Comparison of ENCODE assay signal across 10 mouse cellular contexts in genomic region chr9:57641775-57642550, GRCm38 (mm10). TPM values are rescaled to one million over a fixed set of nuclear protein-coding genes. Genes with fewer than 3 reads are reported as not detected.
DNase-seq lines count a peak whose midpoint lies in the region; ATAC-seq and TF ChIP-seq lines count a peak whose summit lies in the region.
"Had no signal": no experiment of that assay in that cellular context is flagged by ENCODE, and none has a peak within 500 bp of the region (broad histone marks: within the 10 kb centered on the region; RNA-seq: fewer than 3 reads in every experiment).

No protein-coding gene starts in this region.

- WGBS in kidney, postnatal 0 days: 81% methylated on average over 13 of the region's 13 CpGs
- WGBS in embryonic facial prominence, embryonic 15.5 days: 76% methylated on average over 13 of the region's 13 CpGs

- peaks cover 76% of the 10 kb centered on the region for H3K79me2 ChIP-seq in myocyte (ENCODE audit: control insufficient read depth, insufficient read depth)

- no peaks in the 10 kb centered on the region for H3K36me3 ChIP-seq in kidney, postnatal 0 days (ENCODE audit: insufficient read depth, low read length)
- H3K36me3 ChIP-seq in G1E (replicated peaks) (peaks cover 69% of the 10 kb centered on the region), myocyte (ENCODE audit: control insufficient read depth, insufficient read depth) (no peaks in the 10 kb centered on the region)
- 0 out of 2 replicates have a peak, but pooled peaks cover 8% of the 10 kb centered on the region for H3K36me3 ChIP-seq in embryonic facial prominence, embryonic 15.5 days

- H3K4me3 ChIP-seq in kidney, postnatal 0 days (replicated peaks; ENCODE audit: low read depth, low read length): no peak overlapping the region
- H3K4me3 ChIP-seq in G1E (ENCODE audit: low read depth, low read length): peak overlapping the region; percentile 92; the same call in 1 of the 2 replicates
- no peak overlapping the region for H3K4me3 ChIP-seq in embryonic facial prominence, embryonic 15.5 days (replicated peaks)
- peak overlapping the region; percentile 67 for H3K4me3 ChIP-seq in myocyte

- no peak for TF ChIP-seq POLR2A in myocyte (IDR thresholded peaks at IDR 0.05; ENCODE audit: insufficient read length, low read depth)

- no peak overlapping the region for H3K9ac ChIP-seq in kidney, postnatal 0 days (ENCODE audit: low read depth, low read length)
- no peak overlapping the region for H3K9ac ChIP-seq in embryonic facial prominence, embryonic 15.5 days

- no peak for TF ChIP-seq CTCF in kidney, postnatal 0 days (IDR thresholded peaks at IDR 0.05; ENCODE audit: low read depth)
- no peak for TF ChIP-seq CTCF in G1E (IDR thresholded peaks at IDR 0.05; ENCODE audit: low read depth, low read length)

- ATAC-seq in kidney, postnatal 0 days (replicated peaks; ENCODE audit: low FRiP score, low read depth): no peak
- no peak for ATAC-seq in G1E (ENCODE audit: extremely low read depth, insufficient number of reproducible peaks, low FRiP score, poor library complexity, severe bottlenecking)
- ATAC-seq in embryonic facial prominence, embryonic 15.5 days (ENCODE audit: insufficient number of reproducible peaks, low FRiP score, low TSS enrichment, low read depth): no peak

- no peak overlapping the region for H3K27ac ChIP-seq in kidney, postnatal 0 days
- peak overlapping the region; percentile 92 for H3K27ac ChIP-seq in embryonic facial prominence, embryonic 15.5 days (replicated peaks)

- H3ac ChIP-seq in myocyte (ENCODE audit: control insufficient read depth, insufficient read length): no peak overlapping the region

- H3K4me2 ChIP-seq in kidney, postnatal 0 days (ENCODE audit: low read length): 0 out of 2 replicates have a peak overlapping the region, but pooled peaks have one; percentile 73
- H3K4me2 ChIP-seq in embryonic facial prominence, embryonic 15.5 days (replicated peaks): no peak overlapping the region; the same call in 1 of the 2 replicates
- peak overlapping the region; percentile 91 for H3K4me2 ChIP-seq in myocyte (ENCODE audit: low read depth)

- H3K4me1 ChIP-seq in kidney, postnatal 0 days (replicated peaks; ENCODE audit: insufficient read depth, low read length): peaks cover 57% of the 10 kb centered on the region
- peaks cover 90% of the 10 kb centered on the region for H3K4me1 ChIP-seq in G1E (ENCODE audit: insufficient read depth, low read depth, low read length)
- H3K4me1 ChIP-seq in embryonic facial prominence, embryonic 15.5 days: peaks cover 83% of the 10 kb centered on the region

- no peaks in the 10 kb centered on the region for H3K9me3 ChIP-seq in kidney, postnatal 0 days (replicated peaks; ENCODE audit: low read length)
- H3K9me3 ChIP-seq in G1E (replicated peaks): no peaks in the 10 kb centered on the region
- H3K9me3 ChIP-seq in embryonic facial prominence, embryonic 15.5 days (replicated peaks): no peaks in the 10 kb centered on the region

- DNase-seq in kidney, postnatal 0 days (ENCODE audit: low spot score): no peak
- no peak for DNase-seq in kidney, adult 11 months
- DNase-seq in G1E (ENCODE audit: low spot score): no peak
- no peak for DNase-seq in cerebellum, adult 11 months
- DNase-seq in heart, postnatal 4 days: no peak
- DNase-seq: cerebellum, adult 9-11 months had no signal

- H3K27me3 ChIP-seq in kidney, postnatal 0 days (ENCODE audit: insufficient read depth, low read length): no peaks in the 10 kb centered on the region
- H3K27me3 ChIP-seq in G1E (ENCODE audit: insufficient read depth, low read length) (no peaks in the 10 kb centered on the region), myocyte (ENCODE audit: control insufficient read depth, insufficient read depth, insufficient read length) (no peaks in the 10 kb centered on the region)
- no peaks in the 10 kb centered on the region for H3K27me3 ChIP-seq in embryonic facial prominence, embryonic 15.5 days

TF ChIP-seq in myocyte, 11 proteins besides CTCF, POLR2A, EP300 and RAD21:
- no peak for TF ChIP-seq USF1 (IDR thresholded peaks at IDR 0.05; ENCODE audit: low read depth)
- no peak for TF ChIP-seq TCF3 (IDR thresholded peaks at IDR 0.05; ENCODE audit: insufficient read length, low read depth)
- no peak for TF ChIP-seq MYOG (IDR thresholded peaks at IDR 0.05; ENCODE audit: control insufficient read depth in 1 of 3, insufficient read depth in 1 of 3, insufficient read length in 2 of 3, low read depth in 2 of 3)
- no peak for TF ChIP-seq REST (IDR thresholded peaks at IDR 0.05; ENCODE audit: insufficient read depth, insufficient read length)
- no peak for TF ChIP-seq MYOD1 (IDR thresholded peaks at IDR 0.05; ENCODE audit: control insufficient read depth in 1 of 3, insufficient read length in 2 of 3, low read depth in 2 of 3)
- no peak for TF ChIP-seq E2F4 (IDR thresholded peaks at IDR 0.05; ENCODE audit: insufficient read depth)
- TF ChIP-seq MAX (IDR thresholded peaks at IDR 0.05; ENCODE audit: low read depth): no peak
- TF ChIP-seq POLR2AphosphoS2 (IDR thresholded peaks at IDR 0.05; ENCODE audit: insufficient read length, low read depth): no peak
- TF ChIP-seq CEBPB (IDR thresholded peaks at IDR 0.05; ENCODE audit: insufficient read depth, poor library complexity, severe bottlenecking): no peak
- TF ChIP-seq TCF12 (IDR thresholded peaks at IDR 0.05; ENCODE audit: insufficient read depth, poor library complexity, severe bottlenecking): no peak
- TF ChIP-seq SRF (IDR thresholded peaks at IDR 0.05; ENCODE audit: control insufficient read depth, insufficient read length, low read depth): no peak

RNA-seq across cellular contexts. Expression of gene Csk, which starts 11.5 kb away (rescaled TPM):
- 23.9 and 25.2 TPM in 2 replicates for polyA plus RNA-seq in kidney, postnatal 0 days (2015; fragmentation: Nextera tagmentation; extraction: Ambion mirVana)
- total RNA-seq in G1E (2014; fragmentation: Nextera tagmentation) (118 and 125 TPM in 2 replicates), G1E (2017) (151 and 154 TPM in 2 replicates)
- polyA plus RNA-seq in G1E (2012) (311 and 332 TPM in 2 replicates), myocyte (2012; fragmentation: generic; extraction: Trizol) (76.7 TPM)
- polyA plus RNA-seq in embryonic facial prominence, embryonic 15.5 days (2015; fragmentation: Nextera tagmentation; extraction: Ambion mirVana): 35.9 and 36.1 TPM in 2 replicates
- 10 to 100 TPM; 42.1 to 47.0 TPM for total RNA-seq in heart, postnatal 4 days (2021)

RNA-seq across cellular contexts. Expression of gene Lman1l, which starts 21.4 kb away (rescaled TPM):
- polyA plus RNA-seq in kidney, postnatal 0 days (2015; fragmentation: Nextera tagmentation; extraction: Ambion mirVana): not detected in 2 replicates
- total RNA-seq in G1E (2014; fragmentation: Nextera tagmentation): not detected in 2 replicates
- total RNA-seq in G1E (2017): not detected in 2 replicates
- not detected in 2 replicates for polyA plus RNA-seq in G1E (2012)
- polyA plus RNA-seq in embryonic facial prominence, embryonic 15.5 days (2015; fragmentation: Nextera tagmentation; extraction: Ambion mirVana): not detected in 2 replicates
- 1.00 TPM for polyA plus RNA-seq in myocyte (2012; fragmentation: generic; extraction: Trizol)
- not detected for total RNA-seq in heart, postnatal 4 days (2021)
- total RNA-seq: hematopoietic stem cell, adult 5-6 weeks; left cerebral cortex, postnatal 10 days had no signal

RNA-seq across cellular contexts. Expression of gene Cplx3, which starts 35.9 kb away (rescaled TPM):
- polyA plus RNA-seq in kidney, postnatal 0 days (2015; fragmentation: Nextera tagmentation; extraction: Ambion mirVana): 0.04 TPM in 1 of 2 replicates, not detected in the other
- not detected in 2 replicates for total RNA-seq in G1E (2014; fragmentation: Nextera tagmentation)
- 0.11 TPM in 1 of 2 replicates, not detected in the other for total RNA-seq in G1E (2017)
- not detected in 2 replicates for polyA plus RNA-seq in G1E (2012)
- not detected in 2 replicates for polyA plus RNA-seq in embryonic facial prominence, embryonic 15.5 days (2015; fragmentation: Nextera tagmentation; extraction: Ambion mirVana)
- 0.23 TPM for polyA plus RNA-seq in myocyte (2012; fragmentation: generic; extraction: Trizol)
- total RNA-seq in heart, postnatal 4 days (2021): not detected

RNA-seq across cellular contexts. Expression of gene Cyp1a2, which starts 41.5 kb away (rescaled TPM):
- not detected in 2 replicates for polyA plus RNA-seq in kidney, postnatal 0 days (2015; fragmentation: Nextera tagmentation; extraction: Ambion mirVana)
- total RNA-seq in G1E (2014; fragmentation: Nextera tagmentation) (not detected in 2 replicates), G1E (2017) (not detected in 2 replicates)
- polyA plus RNA-seq in G1E (2012) (not detected in 2 replicates), myocyte (2012; fragmentation: generic; extraction: Trizol) (not detected)
- polyA plus RNA-seq in embryonic facial prominence, embryonic 15.5 days (2015; fragmentation: Nextera tagmentation; extraction: Ambion mirVana): not detected in 2 replicates
- total RNA-seq in heart, postnatal 4 days (2021): not detected
- total RNA-seq: hematopoietic stem cell, adult 5-6 weeks; left cerebral cortex, postnatal 10 days had no signal

RNA-seq across cellular contexts. Expression of gene Cyp1a1, which starts 45.8 kb away (rescaled TPM):
- 0.29 and 0.34 TPM in 2 replicates for polyA plus RNA-seq in kidney, postnatal 0 days (2015; fragmentation: Nextera tagmentation; extraction: Ambion mirVana)
- total RNA-seq in G1E (2014; fragmentation: Nextera tagmentation): not detected in 2 replicates
- total RNA-seq in G1E (2017): not detected in 2 replicates
- not detected in 2 replicates for polyA plus RNA-seq in G1E (2012)
- 0.43 and 0.53 TPM in 2 replicates for polyA plus RNA-seq in embryonic facial prominence, embryonic 15.5 days (2015; fragmentation: Nextera tagmentation; extraction: Ambion mirVana)
- polyA plus RNA-seq in myocyte (2012; fragmentation: generic; extraction: Trizol): not detected
- not detected for total RNA-seq in heart, postnatal 4 days (2021)
- total RNA-seq: hematopoietic stem cell, adult 5-6 weeks had no signal

Comparison
In these comparisons a context has a peak if more than half of its experiments do, and no peak if none do; other contexts are left out.
1. H3K4me3 ChIP-seq: peak in G1E (single experiment) and myocyte (single experiment); none in kidney, postnatal 0 days (single experiment) and embryonic facial prominence, embryonic 15.5 days (single experiment).